Mouse (Mus musculus): ENCODE data around the gene Sdr9c7.

- no peak for TF ChIP-seq CTCF (IDR thresholded peaks at IDR 0.05; ENCODE audit: borderline replicate concordance, control insufficient read depth, extremely low read depth, insufficient read depth, low read length, poor library complexity)
- no peak for TF ChIP-seq POLR2A (IDR thresholded peaks at IDR 0.05; ENCODE audit: control insufficient read depth, extremely low read depth, insufficient read depth, low read length, poor library complexity)
Measured at GRCm38 (mm10) chr10:127932290-127932926, 34.1 kb downstream of the Sdr9c7 start.

Data from thymus, adult 2 months (tissue).